Mouse (Mus musculus) hindbrain, embryonic 14.5 days (tissue): Measurements from ENCODE around the gene Slc12a7. TPM values are rescaled to one million over a fixed set of nuclear protein-coding genes. Genes with fewer than 3 reads are reported as not detected.
A peak's percentile ranks its signal among the peaks of the same experiment; 100 is the strongest.

Experiments
- ATAC-seq: fragments of 200-750 bp; cut with Nextera tagmentation; 2 replicates; pipeline ENCODE4 v1.8.0; 2017; ENCODE audit warnings: moderate number of reproducible peaks, mild to moderate bottlenecking, moderate TSS enrichment, moderate library complexity; ENCODE audit not compliant: low FRiP score
- DNase-seq: peaks from one replicate; pipeline ENCODE4 v3.0.0-alpha.2; 2015; ENCODE audit warnings: low spot score
- H3K27ac ChIP-seq: fragments of 300-500 bp; sonication (generic); 2 replicates; pipeline ENCODE4 v1.5.1; 2014; ENCODE audit warnings: mild to moderate bottlenecking, moderate library complexity
- H3K27me3 ChIP-seq: fragments of 300-500 bp; sonication (generic); 2 replicates; pipeline ENCODE4 v1.6.1; 2014; ENCODE audit warnings: mild to moderate bottlenecking, low read length, mixed read lengths; ENCODE audit not compliant: control insufficient read depth, insufficient read depth
- H3K36me3 ChIP-seq: fragments of 300-500 bp; sonication (generic); replicated peaks from 2 replicates; pipeline ENCODE4 v1.6.1; 2014; ENCODE audit not compliant: control insufficient read depth, insufficient read depth
- H3K4me1 ChIP-seq: fragments of 300-500 bp; sonication (generic); replicated peaks from 2 replicates; pipeline ENCODE4 v1.6.1; 2014; ENCODE audit warnings: antibody characterized with exemption, low read length, mixed read lengths; ENCODE audit not compliant: control insufficient read depth, insufficient read depth
- H3K4me2 ChIP-seq: fragments of 300-500 bp; sonication (generic); replicated peaks from 2 replicates; pipeline ENCODE4 v1.6.1; 2014; ENCODE audit warnings: mild to moderate bottlenecking, moderate library complexity
- H3K4me3 ChIP-seq: fragments of 300-500 bp; sonication (generic); replicated peaks from 2 replicates; pipeline ENCODE4 v1.5.1; 2014; ENCODE audit warnings: mild to moderate bottlenecking, low read length
- H3K9ac ChIP-seq: fragments of 300-500 bp; sonication (generic); 2 replicates; pipeline ENCODE4 v1.6.1; 2014
- H3K9me3 ChIP-seq: fragments of 300-500 bp; sonication (generic); 2 replicates; pipeline ENCODE4 v1.6.1; 2016; ENCODE audit warnings: low read length; ENCODE audit not compliant: control insufficient read depth
- WGBS: fragments of 180-500 bp; shearing (Covaris S2); extraction: QIAGEN DNeasy Blood & Tissue Kit; methylation state at CpG from one replicate; pipeline ENCODE4 v1.1.7; 2014; 5-methylcytosine and 5-hydroxymethylcytosine counted together
- polyA plus RNA-seq: library from polyadenylated mRNA; unstranded; fragments of >200 nt; fragmentation: Nextera tagmentation; extraction: Ambion mirVana; gene quantifications from 2 replicates; pipeline ENCODE4 v1.2.1, GENCODE M21; 2014

Slc12a7 gene
- polyA plus RNA-seq, 1 experiment from 2014 or later = 10.6 TPM

- ATAC-seq (peak; percentile 83), DNase-seq (peak; percentile 72)
- Histone ChIP-seq H3K27me3 (no peaks in the 10 kb centered on the region), H3K27ac (no peak overlapping the region), H3K4me2 (peak overlapping the region; percentile 84), H3K4me3 (peak overlapping the region; percentile 46), H3K36me3 (no peaks in the 10 kb centered on the region), H3K4me1 (peaks cover 19% of the 10 kb centered on the region; the same call in 1 of the 2 replicates), H3K9ac (peak overlapping the region; percentile 66), H3K9me3 (no peaks in the 10 kb centered on the region)
- 0% methylated on average over 69 of the region's 70 CpGs for WGBS
Measured at GRCm38 (mm10) chr13:73763439-73764255, 30.8 kb downstream of the Slc12a7 start.

- Histone ChIP-seq H3K36me3 (no peaks in the 10 kb centered on the region), H3K27ac (no peak overlapping the region), H3K9me3 (no peaks in the 10 kb centered on the region), H3K4me3 (peak overlapping the region; percentile 46), H3K27me3 (no peaks in the 10 kb centered on the region), H3K4me1 (peaks cover 19% of the 10 kb centered on the region; the same call in 1 of the 2 replicates), H3K9ac (peak overlapping the region; percentile 66), H3K4me2 (peak overlapping the region; percentile 84)
- WGBS = 3% methylated on average over 11 of the region's 11 CpGs
- peak; percentile 10; the same call in 1 of the 2 replicates for ATAC-seq
- DNase-seq = no peak
Measured at GRCm38 (mm10) chr13:73764256-73764775, 31.4 kb downstream of the Slc12a7 start.

- no peak overlapping the region for H3K4me3 ChIP-seq
- no peak for ATAC-seq
- no peaks in the 10 kb centered on the region for H3K27me3 ChIP-seq
- DNase-seq = no peak
- no peak overlapping the region for H3K27ac ChIP-seq
- peak overlapping the region; percentile 66; the same call in 1 of the 2 replicates for H3K9ac ChIP-seq
- H3K4me2 ChIP-seq = peak overlapping the region; percentile 84
- 68% methylated on average over 4 of the region's 4 CpGs for WGBS
- H3K4me1 ChIP-seq = peaks cover 19% of the 10 kb centered on the region; the same call in 1 of the 2 replicates
- no peaks in the 10 kb centered on the region for H3K9me3 ChIP-seq
- no peaks in the 10 kb centered on the region for H3K36me3 ChIP-seq
Measured at GRCm38 (mm10) chr13:73765393-73765792, 32.5 kb downstream of the Slc12a7 start.

GRCm38 (mm10) chr13:73767224-73767623, 34.3 kb downstream of the Slc12a7 start:
- H3K27ac ChIP-seq = no peak overlapping the region
- no peak overlapping the region for H3K9ac ChIP-seq
- H3K27me3 ChIP-seq = no peaks in the 10 kb centered on the region
- H3K9me3 ChIP-seq = no peaks in the 10 kb centered on the region
- DNase-seq = no peak
- peaks cover 22% of the 10 kb centered on the region; the same call in 1 of the 2 replicates for H3K4me1 ChIP-seq
- H3K4me3 ChIP-seq = no peak overlapping the region
- no peaks in the 10 kb centered on the region for H3K36me3 ChIP-seq
- 92% methylated on average over 8 of the region's 8 CpGs for WGBS
- no peak overlapping the region for H3K4me2 ChIP-seq
- no peak for ATAC-seq

- H3K27ac ChIP-seq = no peak overlapping the region
- H3K27me3 ChIP-seq = no peaks in the 10 kb centered on the region
- 91% methylated on average over 5 of the region's 5 CpGs for WGBS
- no peak overlapping the region for H3K4me2 ChIP-seq
- no peak overlapping the region for H3K4me3 ChIP-seq
- no peaks in the 10 kb centered on the region for H3K36me3 ChIP-seq
- H3K9ac ChIP-seq = no peak overlapping the region
- DNase-seq = no peak
- no peak for ATAC-seq
- H3K9me3 ChIP-seq = no peaks in the 10 kb centered on the region
- H3K4me1 ChIP-seq = peaks cover 22% of the 10 kb centered on the region; the same call in 1 of the 2 replicates
Measured at GRCm38 (mm10) chr13:73767754-73768153, 34.9 kb downstream of the Slc12a7 start.

- no peak overlapping the region for H3K27ac ChIP-seq
- H3K9me3 ChIP-seq = no peaks in the 10 kb centered on the region
- no peaks in the 10 kb centered on the region for H3K27me3 ChIP-seq
- H3K4me2 ChIP-seq = no peak overlapping the region
- 94% methylated on average over 3 of the region's 3 CpGs for WGBS
- ATAC-seq = no peak
- peaks cover 22% of the 10 kb centered on the region; the same call in 1 of the 2 replicates for H3K4me1 ChIP-seq
- DNase-seq = no peak
- H3K9ac ChIP-seq = no peak overlapping the region
- no peak overlapping the region for H3K4me3 ChIP-seq
- H3K36me3 ChIP-seq = no peaks in the 10 kb centered on the region
Measured at GRCm38 (mm10) chr13:73768311-73768710, 35.4 kb downstream of the Slc12a7 start.

GRCm38 (mm10) chr13:73769916-73770682, 37.2 kb downstream of the Slc12a7 start:
- H3K27ac ChIP-seq = no peak overlapping the region
- peaks cover 8% of the 10 kb centered on the region; the same call in 1 of the 2 replicates for H3K4me1 ChIP-seq
- H3K4me2 ChIP-seq = no peak overlapping the region
- H3K9me3 ChIP-seq = no peaks in the 10 kb centered on the region
- H3K27me3 ChIP-seq = no peaks in the 10 kb centered on the region
- ATAC-seq (no peak), DNase-seq (no peak)
- H3K9ac ChIP-seq = no peak overlapping the region
- H3K4me3 ChIP-seq = no peak overlapping the region
- no peaks in the 10 kb centered on the region for H3K36me3 ChIP-seq
- 71% methylated on average over 4 of the region's 4 CpGs for WGBS

- ATAC-seq = no peak
- 0 out of 2 replicates have a peak, but pooled peaks cover 3% of the 10 kb centered on the region for H3K4me1 ChIP-seq
- H3K9ac ChIP-seq = no peak overlapping the region
- H3K4me3 ChIP-seq = no peak overlapping the region
- H3K9me3 ChIP-seq = no peaks in the 10 kb centered on the region
- H3K4me2 ChIP-seq = no peak overlapping the region
- H3K27ac ChIP-seq = no peak overlapping the region
- WGBS = 44% methylated on average over 3 of the region's 3 CpGs
- H3K36me3 ChIP-seq = no peaks in the 10 kb centered on the region
- no peak for DNase-seq
- no peaks in the 10 kb centered on the region for H3K27me3 ChIP-seq
Measured at GRCm38 (mm10) chr13:73771131-73771530, 38.2 kb downstream of the Slc12a7 start.

GRCm38 (mm10) chr13:73772655-73773054, 39.8 kb downstream of the Slc12a7 start:
- H3K27me3 ChIP-seq = no peaks in the 10 kb centered on the region
- DNase-seq (no peak), ATAC-seq (no peak)
- H3K9me3 ChIP-seq = no peaks in the 10 kb centered on the region
- H3K4me3 ChIP-seq = no peak overlapping the region
- H3K27ac ChIP-seq = no peak overlapping the region
- 81% methylated on average over 2 of the region's 2 CpGs for WGBS
- no peak overlapping the region for H3K9ac ChIP-seq
- 0 out of 2 replicates have a peak, but pooled peaks cover 3% of the 10 kb centered on the region for H3K4me1 ChIP-seq
- no peaks in the 10 kb centered on the region for H3K36me3 ChIP-seq
- no peak overlapping the region for H3K4me2 ChIP-seq
